Mouse (Mus musculus) stomach, postnatal 0 days (tissue): ENCODE results near the gene Il18.
A peak's percentile ranks its signal among the peaks of the same experiment; 100 is the strongest.

ENCODE experiments used
- CTCF ChIP-seq: IDR thresholded peaks from 2 replicates; pipeline ENCODE4 v1.5.1; 2016; ENCODE audit warnings: antibody characterized with exemption, low read depth, mild to moderate bottlenecking, moderate library complexity
- EP300 ChIP-seq: optimal IDR thresholded peaks from 2 replicates; pipeline ENCODE3; 2016; ENCODE audit warnings: antibody characterized with exemption

- no peak for TF ChIP-seq EP300
- TF ChIP-seq CTCF = peak; percentile 85
Measured at GRCm38 (mm10) chr9:50528293-50528892, 26.2 kb upstream of the Il18 start, which contains the start of gene Pts.
